In the genomic region with DNA sequence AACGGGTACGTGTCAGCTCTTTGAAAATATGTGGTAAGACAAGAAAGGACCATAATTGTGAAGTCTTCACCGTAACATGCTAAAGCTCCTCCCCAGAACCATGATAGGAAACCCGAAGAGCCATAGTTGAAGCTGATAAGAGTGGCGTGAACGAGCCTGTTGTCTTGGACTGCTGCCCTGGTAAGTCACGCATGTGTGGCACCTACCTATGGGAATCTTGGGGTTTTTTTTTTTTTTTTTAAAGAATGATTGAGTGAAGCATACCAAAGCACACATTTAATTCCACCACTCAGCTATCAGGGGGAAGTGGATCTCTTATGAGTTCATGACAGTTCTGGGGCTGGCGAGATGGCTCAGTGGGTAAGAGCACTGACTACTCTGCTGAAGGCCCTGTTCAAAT, we compare ENCODE assay signal across 23 mouse cellular contexts.
"Had no signal": no experiment of that assay in that cellular context is flagged by ENCODE, and none has a peak within 500 bp of the region (broad histone marks: within the 10 kb centered on the region; RNA-seq: fewer than 3 reads in every experiment).

No protein-coding gene starts in this region.

- H3K27me3 ChIP-seq: heart, embryonic 12.5 days; hindbrain, embryonic 12.5 days; intestine, embryonic 15.5 days; limb, embryonic 13.5 days; limb, embryonic 15.5 days; liver, embryonic 12.5 days had no signal

- H3K9me3 ChIP-seq: heart, embryonic 12.5 days; hindbrain, embryonic 10.5 days; hindbrain, embryonic 12.5 days; intestine, embryonic 15.5 days; limb, embryonic 13.5 days; limb, embryonic 15.5 days; liver, embryonic 12.5 days had no signal

- H3K27ac ChIP-seq: heart, adult 2 months; hindbrain, embryonic 10.5 days; hindbrain, embryonic 12.5 days; hindbrain, embryonic 14.5 days; intestine, embryonic 15.5 days; layer of hippocampus, adult 2 months; limb, embryonic 13.5 days; limb, embryonic 15.5 days; liver, embryonic 12.5 days had no signal

- H3K4me2 ChIP-seq: heart, embryonic 12.5 days; hindbrain, embryonic 12.5 days; hindbrain, embryonic 14.5 days; intestine, embryonic 15.5 days; limb, embryonic 13.5 days; limb, embryonic 15.5 days; liver, embryonic 12.5 days had no signal

- H3K4me3 ChIP-seq: heart, adult 2 months; heart, embryonic 12.5 days; hindbrain, embryonic 10.5 days; hindbrain, embryonic 12.5 days; intestine, embryonic 15.5 days; layer of hippocampus, adult 2 months; limb, embryonic 13.5 days; limb, embryonic 15.5 days; liver, embryonic 12.5 days had no signal

- DNase-seq: gastrocnemius, postnatal 10 days; gastrocnemius, postnatal 25 days; heart, adult 2 months; heart, postnatal 10 days; heart, postnatal 4 days; kidney, adult 18-20 months; kidney, adult 8-10 months; kidney, postnatal 10 days; kidney, postnatal 25 days; kidney, postnatal 4 days; left cerebral cortex, postnatal 4 days had no signal

- H3K4me1 ChIP-seq: heart, embryonic 12.5 days; hindbrain, embryonic 10.5 days; hindbrain, embryonic 12.5 days; intestine, embryonic 15.5 days; limb, embryonic 13.5 days; limb, embryonic 15.5 days; liver, embryonic 12.5 days had no signal

- H3K9ac ChIP-seq: heart, embryonic 12.5 days; hindbrain, embryonic 12.5 days; hindbrain, embryonic 14.5 days; intestine, embryonic 15.5 days; limb, embryonic 13.5 days; limb, embryonic 15.5 days; liver, embryonic 12.5 days had no signal

- ATAC-seq: hindbrain, embryonic 16.5 days; inflammation-experienced regulatory T-cells, adult 6 months; intestine, embryonic 15.5 days; intestine, postnatal 0 days; liver, embryonic 12.5 days had no signal

- H3K36me3 ChIP-seq: intestine, embryonic 15.5 days had no signal
